Mouse (Mus musculus) heart, adult 18-20 months (tissue): ENCODE measurements around the gene Ppip5k2. TPM values are rescaled to one million over a fixed set of nuclear protein-coding genes. Genes with fewer than 3 reads are reported as not detected.
A peak's percentile ranks its signal among the peaks of the same experiment; 100 is the strongest.

ENCODE experiments used
- DNase-seq, 2 experiments: peaks; one replicate each; pipeline ENCODE4 v3.0.0; 2021 to 2022; ENCODE audit warnings: mixed read lengths in 1 of 2
- total RNA-seq, 2 experiments: library from RNA; stranded (reverse); gene quantifications; 2 replicates each; pipeline ENCODE4 v1.2.3; 2021

The Ppip5k2 gene
- total RNA-seq, 2 experiments from 2014 or later = 80.5 to 89.5 TPM

DNA sequence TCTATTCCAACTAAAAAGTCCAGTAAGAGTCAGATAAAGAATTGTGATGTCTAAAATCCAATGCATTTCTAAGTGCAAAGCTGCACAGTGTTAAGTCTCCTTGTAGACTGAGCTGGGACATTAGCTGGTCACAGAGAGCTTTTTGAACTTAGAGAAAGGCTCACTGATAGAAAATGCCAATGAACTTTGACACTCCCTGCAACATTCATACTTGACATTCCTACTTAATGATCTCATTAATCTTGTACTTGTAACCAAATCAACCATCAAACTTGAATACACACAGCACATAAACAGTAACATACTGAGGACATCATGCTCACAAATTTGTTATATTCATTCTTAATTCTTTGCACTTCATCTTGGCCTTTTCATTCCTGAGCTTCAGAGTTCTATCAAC is 10.4 kb downstream of the Ppip5k2 start:
- DNase-seq = no peak

- no peak for DNase-seq
Measured at GRCm38 (mm10) chr1:97754392-97754791, 15.8 kb downstream of the Ppip5k2 start.

GRCm38 (mm10) chr1:97753216-97753615 is 17.0 kb downstream of the Ppip5k2 start:
- no peak for DNase-seq

DNA sequence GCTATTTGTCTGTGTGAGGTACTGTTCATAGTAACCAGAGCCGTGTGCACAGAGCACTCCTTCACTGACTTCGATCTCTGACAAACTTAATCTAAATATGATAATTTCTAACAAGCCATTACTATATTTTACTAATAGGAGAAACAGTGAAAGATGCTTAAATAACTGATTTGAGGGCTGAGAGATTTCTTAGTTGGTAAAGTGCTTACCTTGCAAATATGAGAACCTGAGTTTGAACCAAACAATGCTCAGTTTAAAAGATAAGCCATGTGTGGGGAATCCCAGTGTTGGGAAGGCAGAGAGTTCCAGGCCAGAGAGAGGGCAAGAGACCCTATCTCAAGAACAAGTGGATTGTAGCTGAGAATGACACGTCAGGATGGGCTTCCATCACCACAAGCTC is 22.0 kb downstream of the Ppip5k2 start:
- DNase-seq = no peak

- no peak for DNase-seq
Measured at GRCm38 (mm10) chr1:97746261-97746660, 23.9 kb downstream of the Ppip5k2 start.

DNA sequence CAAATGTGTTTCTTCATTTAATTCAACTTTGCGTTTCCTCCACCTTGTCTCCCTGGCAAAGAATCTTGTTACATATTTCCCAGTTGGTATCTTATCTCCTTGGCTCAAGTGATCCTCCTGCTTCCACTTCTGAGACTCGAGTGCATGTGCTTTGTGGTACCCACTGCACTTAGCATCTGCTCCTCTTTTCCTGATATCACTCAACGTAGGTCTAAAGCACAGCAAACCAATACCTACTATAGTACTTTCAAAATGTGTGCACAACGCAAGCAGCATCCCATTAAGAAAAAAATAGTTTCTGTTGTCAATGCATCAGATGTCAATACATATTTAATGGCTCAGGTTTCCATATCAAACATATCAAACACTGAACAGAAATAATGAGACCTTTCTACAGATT is 24.5 kb downstream of the Ppip5k2 start:
- no peak for DNase-seq

- no peak for DNase-seq
Measured at GRCm38 (mm10) chr1:97743063-97743462, 27.1 kb downstream of the Ppip5k2 start.

GRCm38 (mm10) chr1:97729339-97729738 is 40.9 kb downstream of the Ppip5k2 start:
- no peak for DNase-seq

GRCm38 (mm10) chr1:97726730-97727129 is 43.5 kb downstream of the Ppip5k2 start:
- DNase-seq = no peak

DNA sequence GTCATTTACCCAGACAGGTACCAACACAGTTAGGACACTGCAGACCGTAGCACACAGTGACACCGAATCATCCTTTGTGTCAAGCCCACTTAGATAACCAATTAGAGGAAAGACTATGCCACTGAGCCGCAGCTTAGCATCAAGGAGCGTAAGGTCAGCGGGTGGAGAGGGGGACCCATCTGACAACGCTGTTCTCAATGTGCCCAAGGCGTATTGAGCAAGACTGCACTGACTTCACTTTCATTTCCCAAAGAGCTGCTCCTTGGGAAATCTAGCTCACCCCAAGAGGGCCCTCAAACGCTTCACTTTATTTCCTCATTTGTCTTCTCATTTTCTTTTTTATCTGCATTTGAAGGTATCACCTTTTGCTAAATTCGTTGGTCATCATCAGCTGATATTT is 51.8 kb downstream of the Ppip5k2 start:
- peak in 1 of 2 experiments; percentile 18 for DNase-seq

- DNase-seq = no peak
Measured at GRCm38 (mm10) chr1:97714334-97714868, 55.8 kb downstream of the Ppip5k2 start.

GRCm38 (mm10) chr1:97710520-97710919 is 59.7 kb downstream of the Ppip5k2 start:
- no peak for DNase-seq

DNA sequence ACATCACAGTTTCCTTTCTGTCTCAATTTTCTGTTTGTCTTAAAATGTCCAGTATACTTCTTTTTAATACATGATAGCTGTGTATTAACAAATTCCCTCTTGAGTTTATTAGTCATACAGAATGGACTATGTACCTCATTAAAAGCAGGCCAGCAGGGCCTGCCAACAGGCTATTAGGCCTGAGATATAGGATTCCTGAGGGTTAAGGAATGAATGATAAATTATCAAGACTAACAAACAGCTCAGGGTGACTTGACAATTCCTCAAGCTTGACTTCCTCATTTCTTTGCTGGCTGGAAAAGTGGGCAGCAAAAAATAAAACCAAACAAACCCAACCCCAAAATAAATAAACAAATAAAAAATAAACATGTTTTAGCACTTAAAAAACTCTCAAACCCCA is 64.8 kb downstream of the Ppip5k2 start:
- no peak for DNase-seq

- DNase-seq = no peak
Measured at GRCm38 (mm10) chr1:97704646-97705045, 65.6 kb downstream of the Ppip5k2 start.

- DNase-seq = no peak
Measured at GRCm38 (mm10) chr1:97698956-97699570, 71.1 kb downstream of the Ppip5k2 start.

DNA sequence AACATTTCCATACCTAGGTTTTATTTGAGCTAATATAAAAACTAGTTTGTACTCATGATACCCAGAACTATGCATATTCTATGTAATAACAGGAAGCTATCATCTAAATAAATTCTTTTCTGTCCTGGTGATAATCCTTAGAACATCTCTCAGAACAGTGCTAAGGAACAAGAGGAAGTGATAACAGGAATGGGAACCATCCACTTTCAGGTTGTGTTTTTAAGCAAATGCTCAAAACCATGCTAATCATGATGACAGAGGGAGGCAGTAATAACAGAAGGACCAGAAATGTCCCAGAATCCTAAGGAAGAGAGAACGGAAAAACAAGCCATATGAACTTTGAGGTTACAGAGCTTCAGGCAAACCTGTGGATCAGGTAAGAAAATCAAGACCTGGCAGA is 72.9 kb downstream of the Ppip5k2 start:
- DNase-seq = no peak

DNA sequence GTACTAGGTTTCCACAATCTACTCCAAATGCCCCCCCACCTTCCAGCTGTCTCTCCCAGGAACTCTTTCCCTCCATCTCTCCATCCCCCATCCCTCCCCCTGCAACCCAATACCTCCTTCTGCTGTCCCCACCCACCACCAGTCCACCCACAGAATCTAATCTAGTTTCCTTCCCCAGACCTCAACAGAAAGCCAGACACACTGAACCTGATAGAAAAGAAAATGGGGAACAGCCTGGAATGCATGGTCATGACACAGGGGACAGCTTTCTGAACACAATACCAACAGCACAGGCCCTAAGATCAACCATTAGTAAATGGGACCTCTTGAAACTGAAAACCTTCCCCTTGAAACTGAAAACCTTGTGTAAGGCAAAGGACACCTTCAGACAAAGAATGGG is 76.4 kb downstream of the Ppip5k2 start:
- no peak for DNase-seq

- DNase-seq = peak; percentile 19 to 62
Measured at GRCm38 (mm10) chr1:97688756-97689155, 81.5 kb downstream of the Ppip5k2 start.

DNA sequence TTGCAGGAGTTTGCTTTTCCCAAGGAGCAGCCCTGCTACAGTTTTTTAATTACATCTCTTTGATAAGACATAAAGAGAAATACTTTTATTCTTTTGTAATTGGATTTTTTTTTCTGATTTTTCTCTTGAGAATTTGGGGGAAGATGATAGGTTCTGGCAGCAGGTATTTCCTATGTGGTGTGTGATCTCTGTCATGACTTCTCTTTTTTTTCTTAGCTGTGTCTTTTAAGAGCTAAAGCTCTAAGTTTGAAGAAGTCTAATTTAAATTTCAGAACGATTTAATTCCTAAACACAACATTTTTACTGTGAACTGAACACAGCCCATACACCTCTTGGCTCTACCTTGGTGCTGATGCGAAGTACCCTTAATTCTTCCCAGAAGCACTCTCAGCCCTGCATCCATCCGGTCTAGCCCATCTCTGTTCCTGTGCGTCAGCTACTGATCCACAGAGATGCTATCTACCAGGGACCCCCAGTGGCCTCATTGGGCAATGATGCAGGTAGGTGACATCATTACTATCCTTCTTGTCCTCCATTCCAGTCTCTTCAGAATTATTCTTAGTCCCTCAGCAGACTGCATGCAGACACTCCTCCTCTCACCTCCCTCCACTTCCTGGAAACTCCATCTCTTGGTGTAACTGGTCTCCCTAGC is 93.6 kb downstream of the Ppip5k2 start:
- DNase-seq = no peak

DNA sequence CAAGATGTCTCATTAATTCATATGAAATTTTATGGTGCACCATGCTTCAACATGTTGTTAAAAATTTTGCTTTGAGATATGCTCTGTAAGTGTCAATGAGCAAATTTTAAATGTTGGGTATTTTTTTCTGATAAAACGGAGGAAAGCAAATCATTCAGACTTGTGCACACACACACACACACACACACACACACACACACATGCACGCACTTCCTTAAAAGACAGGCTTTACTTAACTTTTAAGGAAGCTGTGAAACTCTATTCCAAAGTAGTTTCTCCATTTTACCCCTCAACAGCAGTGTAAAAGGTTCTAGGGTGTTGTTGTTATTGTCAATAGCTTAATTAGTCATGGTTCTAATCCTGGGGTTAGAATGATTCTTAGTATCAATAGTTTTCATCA is 94.1 kb downstream of the Ppip5k2 start:
- DNase-seq = peak in 1 of 2 experiments; percentile 15

DNA sequence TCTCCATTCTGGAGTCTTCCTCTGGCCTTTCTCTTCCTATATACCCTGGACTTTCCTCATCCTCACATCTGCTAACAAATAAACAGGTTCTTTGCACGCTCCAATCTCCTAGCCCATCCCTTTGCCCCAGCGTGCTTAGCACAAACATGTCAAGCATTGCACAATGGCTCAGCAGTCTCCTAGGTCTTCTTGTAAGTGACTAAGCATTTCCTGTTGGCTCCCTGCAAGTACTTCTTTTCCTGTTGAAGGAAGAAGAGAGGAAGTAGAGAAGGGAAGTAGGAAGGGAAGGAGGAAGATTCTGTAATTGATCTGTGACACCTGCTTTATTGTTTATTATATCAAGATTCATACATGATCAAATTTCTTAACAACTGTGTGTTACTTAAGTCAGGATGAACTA is 97.4 kb downstream of the Ppip5k2 start:
- DNase-seq = peak in 1 of 2 experiments; percentile 48

- no peak for DNase-seq
Measured at GRCm38 (mm10) chr1:97667288-97667687, 102.9 kb downstream of the Ppip5k2 start.

DNA sequence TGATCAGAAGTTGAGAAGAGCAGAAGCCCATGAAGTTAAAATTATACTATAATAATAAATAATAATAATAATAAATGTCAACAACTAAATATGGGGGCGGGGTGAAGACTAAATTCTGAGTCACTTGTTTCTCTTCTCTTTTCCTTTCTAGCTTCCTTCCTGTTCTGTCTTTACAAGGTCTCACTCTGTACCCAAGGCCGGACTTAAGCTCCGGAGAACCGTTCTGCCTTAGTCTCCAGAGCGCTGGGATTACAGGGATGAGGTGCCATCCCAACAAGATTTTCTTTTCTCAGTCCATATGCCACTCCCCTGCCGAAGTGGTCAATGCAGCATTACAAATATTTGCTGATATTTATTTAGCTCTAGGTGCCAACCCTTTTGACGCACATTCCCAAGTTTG is 107.9 kb downstream of the Ppip5k2 start:
- peak in 1 of 2 experiments; percentile 33 for DNase-seq
